Mouse (Mus musculus): ENCODE data around the gene Klri1. TPM values are rescaled to one million over a fixed set of nuclear protein-coding genes. Genes with fewer than 3 reads are reported as not detected.

Gene Klri1
- total RNA-seq, 2 experiments from 2014 or later: not detected

Small RNA genes lying within 50 kb of the gene (microRNA-seq; reads per million reads assigned to microRNA genes)
- 0 reads per million in 2 experiments for gene Mir680-1

Other genes starting within 250 kb of the Klri1 start
- gene Olr1, start 210.0 kb downstream of the Klri1 start, total RNA-seq (2021): not detected
- not detected for gene Tmem52b, start 204.6 kb downstream of the Klri1 start, total RNA-seq (2021)
- 100 to 1,000 TPM; 707 to 713 TPM for gene Gabarapl1, start 184.0 kb downstream of the Klri1 start, total RNA-seq (2021)
- not detected for gene Klre1, start 139.2 kb downstream of the Klri1 start, total RNA-seq (2021)
- not detected for gene Klrd1, start 125.3 kb downstream of the Klri1 start, total RNA-seq (2021)
- gene Klrk1, start 93.3 kb downstream of the Klri1 start, total RNA-seq (2021): not detected
- not detected for gene Klrc3, start 73.8 kb downstream of the Klri1 start, total RNA-seq (2021)
- gene Klrc2, start 56.4 kb downstream of the Klri1 start, total RNA-seq (2021): not detected
- not detected for gene Klrc1, start 38.2 kb downstream of the Klri1 start, total RNA-seq (2021)
- not detected for gene Klri2, start 23.4 kb upstream of the Klri1 start, total RNA-seq (2021)
- gene Gm156, start 67.1 kb upstream of the Klri1 start, total RNA-seq (2021): not detected
- not detected for gene Gm17631, start 145.5 kb upstream of the Klri1 start, total RNA-seq (2021)
- gene Klra17, start 159.5 kb upstream of the Klri1 start, total RNA-seq (2021): not detected
- gene Klra5, start 200.5 kb upstream of the Klri1 start, total RNA-seq (2021): not detected

Data from left cerebral cortex, adult 2 months (tissue).